In the genomic region with DNA sequence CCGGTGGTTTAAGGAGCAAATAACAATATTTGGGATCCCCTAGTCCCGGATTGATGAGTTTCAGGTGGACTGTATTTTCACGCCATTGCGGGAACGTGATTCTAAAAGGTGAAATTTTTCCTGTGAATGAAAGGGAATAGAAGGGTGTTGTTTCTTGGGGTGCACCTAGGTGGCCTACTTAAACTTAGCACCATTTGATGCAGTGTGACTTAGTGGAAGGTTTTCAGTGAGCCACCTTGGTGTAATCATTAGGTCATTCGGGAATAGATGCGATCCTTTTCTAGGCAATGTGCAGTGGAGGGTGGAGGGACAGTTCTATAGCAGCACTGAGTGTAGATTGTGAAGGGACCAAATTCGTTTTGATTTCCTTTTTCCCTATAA, we compare ENCODE assay signal across 8 mouse cellular contexts. TPM values are rescaled to one million over a fixed set of nuclear protein-coding genes. Genes with fewer than 3 reads are reported as not detected.
DNase-seq lines count a peak whose midpoint lies in the region; ATAC-seq and TF ChIP-seq lines count a peak whose summit lies in the region.

No protein-coding gene starts in this region.

- H3K27me3 ChIP-seq in heart, embryonic 11.5 days (ENCODE audit: control insufficient read depth, insufficient read depth, low read length), result no peaks in the 10 kb centered on the region
- H3K27me3 ChIP-seq in hindbrain, embryonic 10.5 days (ENCODE audit: insufficient read depth, poor library complexity, severe bottlenecking), result no peaks in the 10 kb centered on the region

- H3K36me3 ChIP-seq in heart, embryonic 11.5 days (ENCODE audit: control insufficient read depth, insufficient read depth, low read length), result no peaks in the 10 kb centered on the region
- H3K36me3 ChIP-seq in ES-E14 (ENCODE audit: control insufficient read depth, insufficient read depth, low read length, poor library complexity, severe bottlenecking), result no peaks in the 10 kb centered on the region
- 0 out of 2 replicates have a peak, but pooled peaks cover 2% of the 10 kb centered on the region for H3K36me3 ChIP-seq in hindbrain, embryonic 10.5 days

- H3K9ac ChIP-seq in heart, embryonic 11.5 days (ENCODE audit: low read depth, low read length), result peak overlapping the region; percentile 94
- H3K9ac ChIP-seq in ES-E14 (ENCODE audit: insufficient read depth, low read depth, low read length, poor library complexity, severe bottlenecking), result peak overlapping the region; percentile 86

- WGBS in heart, embryonic 11.5 days (ENCODE audit: insufficient replicate concordance), result 4% methylated on average over 8 of the region's 8 CpGs
- WGBS in hindbrain, embryonic 10.5 days, result 4% methylated on average over 8 of the region's 8 CpGs

- H3K27ac ChIP-seq in heart, embryonic 11.5 days (ENCODE audit: low read depth, low read length), result no peak overlapping the region
- no peak overlapping the region for H3K27ac ChIP-seq in ES-E14 (ENCODE audit: insufficient read depth, low read depth, low read length, poor library complexity, severe bottlenecking)
- H3K27ac ChIP-seq in hindbrain, embryonic 10.5 days, result peak overlapping the region; percentile 99

- no peak for ATAC-seq in heart, embryonic 11.5 days (replicated peaks; ENCODE audit: insufficient number of reproducible peaks, low FRiP score, low TSS enrichment)
- ATAC-seq in megakaryocyte-erythroid progenitor cell, adult 5-6 weeks (replicated peaks; ENCODE audit: low FRiP score, low TSS enrichment, poor library complexity, severe bottlenecking), result peak; percentile 40; the same call in 1 of the 2 replicates

- peaks cover 3% of the 10 kb centered on the region for H3K4me1 ChIP-seq in heart, embryonic 11.5 days (ENCODE audit: control insufficient read depth, insufficient read depth, low read length)
- H3K4me1 ChIP-seq in ES-E14 (ENCODE audit: control insufficient read depth in 2 of 2, insufficient read depth in 2 of 2, low read length in 2 of 2, poor library complexity in 1 of 2), result peaks cover 2 to 3% of the 10 kb centered on the region in 2 experiments; a peak in 2 of 4 replicates
- peaks cover 24% of the 10 kb centered on the region for H3K4me1 ChIP-seq in hindbrain, embryonic 10.5 days (replicated peaks)

- peak overlapping the region; percentile 86 for H3K4me2 ChIP-seq in heart, embryonic 11.5 days

- H3K9me3 ChIP-seq in heart, embryonic 11.5 days (replicated peaks; ENCODE audit: control insufficient read depth, low read length), result no peaks in the 10 kb centered on the region
- no peaks in the 10 kb centered on the region for H3K9me3 ChIP-seq in ES-E14 (ENCODE audit: control insufficient read depth, insufficient read depth, low read depth, low read length)
- H3K9me3 ChIP-seq in hindbrain, embryonic 10.5 days, result 0 out of 2 replicates have a peak, but pooled peaks cover under 1% of the 10 kb centered on the region

- in situ Hi-C loops in ES-E14 (cut with MboI; ENCODE audit: low sequenced_read_pairs in 2 of 2, unreplicated experiment in 2 of 2), result no loop called here

- no peak for DNase-seq in heart, postnatal 4 days
- no peak for DNase-seq in ES-E14 (ENCODE audit: low read depth, low spot score)
- DNase-seq in hindbrain, embryonic 10.5 days (ENCODE audit: low spot score), result no peak
- no peak for DNase-seq in urinary bladder, postnatal 25 days (ENCODE audit: low spot score)
- DNase-seq in thymus, postnatal 25 days, result no peak
- no peak for DNase-seq in adrenal gland, adult (ENCODE audit: inconsistent age in 2 of 2, low spot score in 1 of 2)

- peak overlapping the region; percentile 94 for H3K4me3 ChIP-seq in heart, embryonic 11.5 days (ENCODE audit: low read depth, low read length)
- H3K4me3 ChIP-seq in ES-E14 (ENCODE audit: insufficient read depth in 1 of 2, low read depth in 1 of 2, low read length in 2 of 2, poor library complexity in 1 of 2, severe bottlenecking in 1 of 2), result peak overlapping the region; percentile 95 to 100
- peak overlapping the region; percentile 91 for H3K4me3 ChIP-seq in hindbrain, embryonic 10.5 days

TF ChIP-seq in ES-E14, 5 proteins besides CTCF, POLR2A, EP300 and RAD21:
- TF ChIP-seq ZNF384 (IDR thresholded peaks at IDR 0.05; ENCODE audit: low read depth, low read length) (no peak), HCFC1 (IDR thresholded peaks at IDR 0.05; ENCODE audit: borderline replicate concordance, insufficient read depth, low read length) (no peak), ZC3H11A (IDR thresholded peaks at IDR 0.05; ENCODE audit: borderline replicate concordance, low read depth, low read length) (no peak), CHD2 (IDR thresholded peaks at IDR 0.05; ENCODE audit: low read depth, low read length) (no peak), MAFK (IDR thresholded peaks at IDR 0.05; ENCODE audit: insufficient read depth, low read depth, low read length) (no peak)

RNA-seq across cellular contexts. Expression of a gene that starts 0.7 kb away (rescaled TPM):
- polyA plus RNA-seq in heart, embryonic 11.5 days (2014; fragmentation: Nextera tagmentation; extraction: Ambion mirVana), result 42.6 and 44.1 TPM in 2 replicates
- total RNA-seq in heart, postnatal 4 days (2021), result 10 to 100 TPM; 32.3 to 39.3 TPM
- 40.6 and 58.2 TPM in 2 replicates for total RNA-seq in ES-E14 (2012; rRNA removed)
- 80.4 and 85.0 TPM in 2 replicates for polyA plus RNA-seq in hindbrain, embryonic 10.5 days (2016; fragmentation: Nextera tagmentation; extraction: Ambion mirVana)
- total RNA-seq in megakaryocyte-erythroid progenitor cell, adult 5-6 weeks (2014; fragmentation: Nextera tagmentation), result 11.3 and 22.4 TPM in 2 replicates
- 12.7 and 28.2 TPM in 2 replicates for total RNA-seq in megakaryocyte-erythroid progenitor cell, adult 5-6 weeks (2017)
